Mouse (Mus musculus) lung, postnatal 0 days (tissue): ENCODE data around the gene L3mbtl1. TPM values are rescaled to one million over a fixed set of nuclear protein-coding genes. Genes with fewer than 3 reads are reported as not detected.

ENCODE experiments used
- ATAC-seq: fragments of 200-750 bp; cut with Nextera tagmentation; 2 replicates; pipeline ENCODE4 v1.8.0; 2017; ENCODE audit warnings: moderate library complexity
- DNase-seq: peaks from one replicate; pipeline ENCODE4 v3.0.0-alpha.2; 2016; ENCODE audit warnings: low spot score
- H3K27ac ChIP-seq: fragments of 300-500 bp; sonication (generic); 2 replicates; pipeline ENCODE4 v1.5.1; 2014; ENCODE audit warnings: antibody characterized with exemption, mild to moderate bottlenecking, low read length, mixed read lengths
- H3K27me3 ChIP-seq: fragments of 300-500 bp; sonication (generic); replicated peaks from 2 replicates; pipeline ENCODE4 v1.6.1; 2014; ENCODE audit warnings: low read length, mixed read lengths; ENCODE audit not compliant: insufficient read depth
- H3K36me3 ChIP-seq: fragments of 300-500 bp; sonication (generic); 2 replicates; pipeline ENCODE4 v1.6.1; 2014; ENCODE audit warnings: low read length, mixed read lengths; ENCODE audit not compliant: insufficient read depth
- H3K4me1 ChIP-seq: fragments of 300-500 bp; sonication (generic); 2 replicates; pipeline ENCODE4 v1.6.1; 2014; ENCODE audit warnings: antibody characterized with exemption, low read depth, low read length, mixed read lengths; ENCODE audit not compliant: insufficient read depth
- H3K4me2 ChIP-seq: fragments of 300-500 bp; sonication (generic); replicated peaks from 2 replicates; pipeline ENCODE4 v1.6.1; 2014; ENCODE audit warnings: low read depth, mild to moderate bottlenecking, low read length, moderate library complexity, mixed read lengths
- H3K4me3 ChIP-seq: fragments of 300-500 bp; sonication (generic); 2 replicates; pipeline ENCODE4 v1.5.1; 2014; ENCODE audit warnings: low read depth, low read length
- H3K9ac ChIP-seq: fragments of 300-500 bp; sonication (generic); replicated peaks from 2 replicates; pipeline ENCODE4 v1.6.1; 2014; ENCODE audit warnings: low read depth, mild to moderate bottlenecking
- H3K9me3 ChIP-seq: fragments of 300-500 bp; sonication (generic); 2 replicates; pipeline ENCODE4 v1.6.1; 2016; ENCODE audit warnings: low read length, mixed read lengths
- CTCF ChIP-seq: IDR thresholded peaks from 2 replicates; pipeline ENCODE4 v1.5.1; 2016; ENCODE audit warnings: antibody characterized with exemption, mild to moderate bottlenecking
- EP300 ChIP-seq: IDR thresholded peaks from 2 replicates; pipeline ENCODE4 v1.6.1; 2016; ENCODE audit warnings: antibody characterized with exemption, mild to moderate bottlenecking, control low read depth
- WGBS: fragments of 180-500 bp; shearing (Covaris S2); extraction: QIAGEN DNeasy Blood & Tissue Kit; methylation state at CpG from one replicate; pipeline ENCODE4 v1.1.7; 2014; 5-methylcytosine and 5-hydroxymethylcytosine counted together
- polyA plus RNA-seq: library from polyadenylated mRNA; unstranded; fragments of >200 nt; fragmentation: Nextera tagmentation; extraction: Ambion mirVana; gene quantifications from 2 replicates; pipeline ENCODE4 v1.2.1, GENCODE M21; 2015

Gene L3mbtl1
- polyA plus RNA-seq, 1 experiment from 2014 or later: not detected

- TF ChIP-seq CTCF: no peak
- no peak for TF ChIP-seq EP300
- Histone ChIP-seq H3K9me3 (no peaks in the 10 kb centered on the region), H3K36me3 (no peaks in the 10 kb centered on the region), H3K4me1 (no peaks in the 10 kb centered on the region), H3K27me3 (0 out of 2 replicates have a peak, but pooled peaks cover 5% of the 10 kb centered on the region), H3K27ac (no peak overlapping the region), H3K4me2 (peak overlapping the region; percentile 34), H3K4me3 (peak overlapping the region; percentile 4; the same call in 1 of the 2 replicates), H3K9ac (no peak overlapping the region)
- DNase-seq (no peak), ATAC-seq (peak; percentile 30; the same call in 1 of the 2 replicates)
- 39% methylated on average over 15 of the region's 15 CpGs for WGBS
These were observed 4.5 kb downstream of the L3mbtl1 start for GRCm38 (mm10) chr2:162947736-162948135.

- Histone ChIP-seq H3K4me3 (0 out of 2 replicates have a peak overlapping the region, but pooled peaks have one; percentile 4), H3K27ac (no peak overlapping the region), H3K4me1 (no peaks in the 10 kb centered on the region), H3K9ac (no peak overlapping the region), H3K36me3 (no peaks in the 10 kb centered on the region), H3K9me3 (no peaks in the 10 kb centered on the region), H3K27me3 (0 out of 2 replicates have a peak, but pooled peaks cover 4% of the 10 kb centered on the region), H3K4me2 (peak overlapping the region; percentile 34)
- 68% methylated on average over 14 of the region's 14 CpGs for WGBS
- DNase-seq (no peak), ATAC-seq (no peak; the same call in 1 of the 2 replicates)
- TF ChIP-seq CTCF (no peak), EP300 (no peak)
These were observed 4.9 kb downstream of the L3mbtl1 start for GRCm38 (mm10) chr2:162948221-162948620.

- Histone ChIP-seq H3K9me3 (no peaks in the 10 kb centered on the region), H3K9ac (no peak overlapping the region), H3K27me3 (no peaks in the 10 kb centered on the region), H3K4me1 (no peaks in the 10 kb centered on the region), H3K27ac (no peak overlapping the region), H3K4me2 (no peak overlapping the region), H3K4me3 (no peak overlapping the region), H3K36me3 (no peaks in the 10 kb centered on the region)
- TF ChIP-seq CTCF (no peak), EP300 (no peak)
- no peak for ATAC-seq
- WGBS: 78% methylated on average over 2 of the region's 2 CpGs
- DNase-seq: no peak
These were observed 7.5 kb downstream of the L3mbtl1 start for GRCm38 (mm10) chr2:162950776-162951175.

GRCm38 (mm10) chr2:162956843-162957242, 13.6 kb downstream of the L3mbtl1 start:
- Histone ChIP-seq H3K9ac (no peak overlapping the region), H3K36me3 (no peaks in the 10 kb centered on the region), H3K4me1 (no peaks in the 10 kb centered on the region), H3K4me3 (no peak overlapping the region), H3K27me3 (no peaks in the 10 kb centered on the region), H3K9me3 (no peaks in the 10 kb centered on the region), H3K27ac (no peak overlapping the region), H3K4me2 (no peak overlapping the region)
- WGBS: 92% methylated on average over 2 of the region's 2 CpGs
- no peak for TF ChIP-seq EP300
- peak; percentile 44 for TF ChIP-seq CTCF
- DNase-seq: no peak
- ATAC-seq: no peak

- Histone ChIP-seq H3K36me3 (no peaks in the 10 kb centered on the region), H3K27ac (no peak overlapping the region), H3K27me3 (no peaks in the 10 kb centered on the region), H3K9me3 (no peaks in the 10 kb centered on the region), H3K4me2 (no peak overlapping the region), H3K4me1 (no peaks in the 10 kb centered on the region), H3K9ac (no peak overlapping the region), H3K4me3 (no peak overlapping the region)
- TF ChIP-seq CTCF: no peak
- no peak for TF ChIP-seq EP300
- ATAC-seq (no peak), DNase-seq (no peak)
- WGBS: 62% methylated on average over 8 of the region's 10 CpGs
These were observed 18.0 kb downstream of the L3mbtl1 start for GRCm38 (mm10) chr2:162961321-162961720.

- Histone ChIP-seq H3K9me3 (no peaks in the 10 kb centered on the region), H3K27ac (no peak overlapping the region), H3K4me2 (no peak overlapping the region), H3K4me3 (no peak overlapping the region), H3K9ac (no peak overlapping the region), H3K27me3 (no peaks in the 10 kb centered on the region), H3K4me1 (no peaks in the 10 kb centered on the region), H3K36me3 (no peaks in the 10 kb centered on the region)
- ATAC-seq (no peak), DNase-seq (no peak)
- WGBS: 88% methylated on average over 2 of the region's 2 CpGs
- TF ChIP-seq CTCF: no peak
These were observed 23.5 kb downstream of the L3mbtl1 start for GRCm38 (mm10) chr2:162966734-162967133.

GRCm38 (mm10) chr2:162968357-162968756, 25.1 kb downstream of the L3mbtl1 start:
- Histone ChIP-seq H3K27ac (no peak overlapping the region), H3K27me3 (no peaks in the 10 kb centered on the region), H3K4me2 (no peak overlapping the region), H3K4me3 (no peak overlapping the region), H3K36me3 (no peaks in the 10 kb centered on the region), H3K9ac (no peak overlapping the region), H3K9me3 (no peaks in the 10 kb centered on the region), H3K4me1 (no peaks in the 10 kb centered on the region)
- DNase-seq (peak; percentile 51), ATAC-seq (no peak)
- WGBS: 10% methylated on average over 5 of the region's 5 CpGs
- TF ChIP-seq CTCF (peak; percentile 90), EP300 (no peak)
